Mouse (Mus musculus): ENCODE measurements around the gene Sav1.
A peak's percentile ranks its signal among the peaks of the same experiment; 100 is the strongest.

The Sav1 gene

DNA sequence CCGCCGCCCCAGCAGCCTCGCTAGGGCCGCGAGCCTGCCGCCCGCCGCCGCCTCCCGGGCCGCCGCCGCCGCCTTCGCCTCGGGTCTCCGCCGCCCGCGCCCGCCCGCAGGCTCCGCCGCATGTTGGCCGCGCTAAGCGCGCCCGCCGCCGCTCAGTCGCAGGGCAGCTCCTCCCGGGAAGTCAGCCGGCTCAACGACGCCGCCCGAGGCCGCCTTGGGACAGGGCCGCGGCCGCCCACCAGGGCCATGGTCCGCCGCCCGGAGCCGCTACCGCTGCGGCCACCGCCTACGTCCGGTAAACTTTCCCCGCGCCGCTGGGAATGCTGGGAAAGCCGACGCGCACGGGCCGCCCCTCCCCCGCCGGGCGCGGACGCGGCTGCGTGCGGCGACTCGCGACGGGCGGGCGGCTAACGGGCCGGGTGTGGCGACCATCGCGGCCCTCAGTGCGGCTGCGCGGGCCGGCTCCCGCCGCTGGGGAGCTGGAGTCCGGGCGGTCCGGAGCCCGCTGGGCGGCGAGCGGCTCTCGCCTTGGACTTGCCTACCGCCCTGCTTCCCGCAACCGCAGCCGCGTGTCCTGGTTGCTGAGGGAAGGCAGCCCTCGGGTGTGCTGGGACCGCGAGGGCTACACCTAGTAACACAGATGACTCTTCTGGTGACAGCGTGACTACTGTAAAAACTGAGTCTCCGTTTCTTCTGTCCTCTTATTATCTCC is at the start of gene Sav1:
Gene Sav1 (minus strand): TSS at position 217 of the 712 bp plus-strand sequence.
- DNase-seq (ENCODE audit: low read depth, low spot score): peak; percentile 77

DNA sequence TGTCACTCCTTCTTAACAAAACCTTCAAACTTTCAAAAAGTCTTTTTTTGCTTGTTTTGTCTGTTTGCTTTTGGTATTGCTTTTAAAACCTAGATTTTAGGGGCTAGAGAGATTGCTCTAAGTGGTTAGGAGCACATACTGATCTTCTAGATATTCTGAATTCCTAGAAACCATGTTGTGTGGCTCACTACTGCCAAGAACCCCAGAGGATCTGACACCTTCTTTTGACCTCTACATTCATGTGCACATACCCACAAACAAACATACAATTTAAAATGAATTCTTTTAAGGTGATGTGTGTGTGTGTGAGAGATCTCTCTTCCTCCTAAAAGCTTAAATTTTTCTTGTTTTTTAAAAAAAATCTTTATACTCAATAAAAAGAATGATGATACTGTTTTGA is 39.4 kb upstream of the Sav1 start:
- no peak for DNase-seq (ENCODE audit: low read depth, low spot score)

- no peak for DNase-seq (ENCODE audit: low read depth, low spot score)
These were observed 38.6 kb upstream of the Sav1 start for GRCm38 (mm10) chr12:70025431-70025830.

- no peak for DNase-seq (ENCODE audit: low read depth, low spot score)
These were observed 36.8 kb upstream of the Sav1 start for GRCm38 (mm10) chr12:70023580-70023979.

GRCm38 (mm10) chr12:70018153-70018552 is 31.4 kb upstream of the Sav1 start:
- peak; percentile 69 for DNase-seq (ENCODE audit: low read depth, low spot score)

GRCm38 (mm10) chr12:70015936-70016335 is 29.1 kb upstream of the Sav1 start:
- no peak for DNase-seq (ENCODE audit: low read depth, low spot score)

- DNase-seq (ENCODE audit: low read depth, low spot score): no peak
These were observed 24.9 kb upstream of the Sav1 start for GRCm38 (mm10) chr12:70011681-70012080.

- DNase-seq (ENCODE audit: low read depth, low spot score): no peak
These were observed 23.6 kb upstream of the Sav1 start for GRCm38 (mm10) chr12:70010356-70010755.

DNA sequence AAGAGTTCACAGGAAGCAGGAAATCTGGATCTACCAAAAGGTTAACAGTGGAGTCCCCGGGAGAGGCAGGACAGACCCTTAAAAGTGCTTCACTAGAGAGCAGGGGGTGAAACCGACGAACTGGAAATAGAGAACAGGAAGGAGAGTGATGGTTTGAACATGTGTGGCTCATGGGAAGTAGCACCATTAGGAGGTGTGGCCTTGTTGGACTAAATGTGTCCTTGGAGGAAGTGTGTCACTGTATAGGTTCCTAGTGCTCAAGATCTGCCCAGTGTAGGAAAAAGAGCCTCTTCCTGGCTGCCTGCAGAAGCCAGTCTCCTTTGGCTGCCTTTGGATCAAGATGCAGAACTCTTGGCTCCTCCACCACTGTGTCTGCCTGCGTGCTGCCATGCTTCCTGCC is 18.3 kb upstream of the Sav1 start:
- DNase-seq (ENCODE audit: low read depth, low spot score): no peak

DNA sequence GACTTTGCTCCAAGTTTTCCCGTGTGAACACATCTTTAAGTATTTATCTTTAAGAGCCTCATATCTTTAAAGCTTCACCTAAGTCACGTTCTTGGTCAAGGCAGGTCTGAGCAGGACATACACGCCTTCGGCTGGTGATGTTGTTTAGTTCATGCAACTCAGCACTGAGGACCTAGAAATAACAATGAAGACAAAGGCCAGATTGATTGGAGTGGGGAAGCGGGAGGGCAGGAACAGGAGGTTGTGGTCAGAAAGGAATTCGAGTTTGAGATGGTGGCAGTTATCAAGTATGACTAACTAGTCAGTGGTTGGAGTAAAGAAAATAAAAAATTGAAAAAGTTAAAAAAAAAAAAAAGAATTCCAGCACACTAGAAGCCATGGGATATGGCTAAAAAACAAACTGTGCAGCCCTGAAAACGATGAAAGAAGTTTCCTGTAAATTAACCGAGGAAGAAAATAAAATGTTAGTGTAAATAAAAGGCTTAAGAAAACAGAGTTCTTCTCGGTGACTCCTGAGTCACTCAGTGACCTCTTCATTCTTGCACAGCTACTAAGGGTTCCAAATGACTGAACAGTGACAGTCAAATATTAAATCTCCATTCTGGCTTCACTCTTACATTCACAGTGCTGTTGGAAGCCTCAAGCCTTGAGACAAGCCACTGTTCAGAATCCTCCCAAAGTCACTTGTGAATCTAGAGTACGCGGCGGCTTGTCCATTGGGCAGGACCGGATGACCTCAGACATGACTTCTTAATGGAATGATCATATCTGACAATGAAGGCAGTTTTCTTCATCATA is 11.6 kb upstream of the Sav1 start:
- no peak for DNase-seq (ENCODE audit: low read depth, low spot score)

DNA sequence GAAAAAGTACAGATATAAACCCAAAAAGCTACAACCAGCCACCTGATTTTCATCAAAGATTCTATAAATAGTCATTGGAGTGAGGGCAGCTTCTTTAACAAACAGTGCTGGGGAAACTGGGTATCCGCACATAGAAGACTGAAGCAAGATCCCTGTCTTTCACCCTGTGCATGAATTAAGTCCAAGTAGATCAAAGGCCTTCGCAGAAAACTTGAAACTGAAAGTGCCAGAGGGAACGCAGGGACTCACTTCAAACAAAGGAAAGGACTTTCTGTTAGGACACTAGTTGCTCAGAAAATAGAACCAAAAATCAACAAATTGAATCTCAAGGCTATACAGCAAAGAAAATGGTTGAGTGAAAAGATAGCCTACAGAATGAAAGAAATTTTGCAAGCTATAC is 8.6 kb upstream of the Sav1 start:
- DNase-seq (ENCODE audit: low read depth, low spot score): no peak

GRCm38 (mm10) chr12:69986241-69986762 is 500 bp downstream of the Sav1 start:
- DNase-seq (ENCODE audit: low read depth, low spot score): peak; percentile 58

DNA sequence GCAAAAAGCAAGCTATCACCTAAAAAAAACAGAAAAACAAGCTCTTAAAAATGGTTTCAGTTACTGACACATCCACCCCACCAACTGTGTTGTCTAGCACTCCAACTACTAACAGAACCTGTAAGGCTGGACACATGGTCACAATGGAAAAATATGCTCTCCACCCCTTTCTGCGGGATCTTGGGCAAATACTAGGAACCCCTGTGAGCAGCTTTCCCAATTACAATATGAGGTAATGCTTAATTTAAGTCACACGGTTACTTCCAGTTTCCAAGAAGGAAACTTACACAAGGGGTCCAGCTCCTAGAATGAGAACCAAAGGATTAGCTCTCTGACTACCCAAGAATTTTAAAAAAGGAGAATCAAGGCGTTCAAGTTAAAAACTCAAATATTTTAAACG is 1.3 kb downstream of the Sav1 start:
- no peak for DNase-seq (ENCODE audit: low read depth, low spot score)

GRCm38 (mm10) chr12:69982874-69983273 is 3.9 kb downstream of the Sav1 start:
- peak; percentile 54 for DNase-seq (ENCODE audit: low read depth, low spot score)

- DNase-seq (ENCODE audit: low read depth, low spot score): peak; percentile 23
These were observed 9.3 kb downstream of the Sav1 start for GRCm38 (mm10) chr12:69977376-69977998.

- peak; percentile 55 for DNase-seq (ENCODE audit: low read depth, low spot score)
These were observed 10.1 kb downstream of the Sav1 start for GRCm38 (mm10) chr12:69976688-69977087.

GRCm38 (mm10) chr12:69973666-69974065 is 13.1 kb downstream of the Sav1 start:
- no peak for DNase-seq (ENCODE audit: low read depth, low spot score)

- no peak for DNase-seq (ENCODE audit: low read depth, low spot score)
These were observed 18.6 kb downstream of the Sav1 start for GRCm38 (mm10) chr12:69968154-69968553.

DNA sequence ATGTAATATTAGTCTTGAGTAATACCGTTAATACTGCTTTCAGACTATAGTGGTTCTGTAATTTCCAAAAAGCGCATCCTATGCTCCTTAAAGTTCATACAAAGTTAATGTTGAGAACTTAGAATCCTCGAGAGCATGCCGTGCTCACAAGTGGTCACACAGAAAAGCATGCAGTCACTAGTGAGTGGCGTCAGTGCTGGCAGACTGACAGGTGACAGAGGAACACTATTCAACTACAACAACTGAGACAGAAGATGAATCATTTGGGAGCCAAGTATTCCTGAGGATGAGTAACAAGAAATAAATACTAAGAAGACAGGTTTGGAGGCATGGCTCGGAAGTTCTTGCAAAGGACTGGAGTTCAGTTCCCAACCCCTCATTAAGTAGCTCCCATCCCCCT is 19.7 kb downstream of the Sav1 start:
- no peak for DNase-seq (ENCODE audit: low read depth, low spot score)

DNA sequence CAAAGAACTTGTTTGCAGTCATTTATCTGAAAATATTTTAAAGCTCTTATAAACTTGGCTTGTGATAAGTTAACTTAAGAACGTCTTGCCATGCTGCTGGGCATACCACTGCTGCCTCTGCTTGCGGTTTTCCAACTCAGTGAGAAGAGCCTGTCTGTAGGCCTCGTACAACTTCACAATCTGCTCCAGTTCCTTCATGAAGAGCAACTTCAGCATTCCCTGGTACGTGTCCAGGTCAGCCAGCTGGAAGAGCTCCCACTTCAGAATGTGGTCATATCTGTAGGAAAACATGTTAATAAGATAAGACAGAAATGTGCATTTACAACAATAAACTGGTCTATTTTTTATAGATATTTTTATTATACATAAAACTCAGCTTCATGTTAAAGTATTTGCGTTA is 20.7 kb downstream of the Sav1 start:
- no peak for DNase-seq (ENCODE audit: low read depth, low spot score)

- no peak for DNase-seq (ENCODE audit: low read depth, low spot score)
These were observed 21.2 kb downstream of the Sav1 start for GRCm38 (mm10) chr12:69965644-69966043.

- no peak for DNase-seq (ENCODE audit: low read depth, low spot score)
These were observed 23.7 kb downstream of the Sav1 start for GRCm38 (mm10) chr12:69963141-69963540.

Data from CD4-positive, CD25-positive, alpha-beta regulatory T cell, adult 2 months (primary cell).